Mouse (Mus musculus) fibroblast of lung, adult 2 months (primary cell): ENCODE results near the gene Ube2c.
A peak's percentile ranks its signal among the peaks of the same experiment; 100 is the strongest.

Experiments used
- DNase-seq: peaks from one replicate; pipeline ENCODE4 v3.0.0-alpha.2; 2011; ENCODE audit warnings: low read depth

Ube2c gene

GRCm38 (mm10) chr2:164761971-164762370 is 7.7 kb upstream of the Ube2c start:
- no peak for DNase-seq

DNA sequence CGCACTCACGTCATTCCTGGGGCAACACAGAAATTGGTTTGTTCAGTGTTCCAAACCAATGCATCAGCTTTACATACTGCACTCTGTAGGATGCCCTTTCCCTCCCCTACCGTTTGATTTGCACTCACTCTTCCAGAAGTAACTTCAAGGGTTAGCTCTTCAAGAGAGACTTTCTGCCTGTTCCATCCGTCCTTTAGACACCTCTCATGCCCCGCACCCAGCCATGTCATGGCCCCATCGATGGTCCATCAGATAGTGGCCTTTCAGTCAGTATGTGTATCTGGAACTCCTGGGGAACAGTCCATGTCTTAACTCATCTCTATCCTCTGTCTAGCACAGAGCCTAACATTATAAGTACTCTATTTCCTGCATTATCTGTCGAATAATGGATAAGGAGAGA is 7.1 kb upstream of the Ube2c start:
- no peak for DNase-seq

DNA sequence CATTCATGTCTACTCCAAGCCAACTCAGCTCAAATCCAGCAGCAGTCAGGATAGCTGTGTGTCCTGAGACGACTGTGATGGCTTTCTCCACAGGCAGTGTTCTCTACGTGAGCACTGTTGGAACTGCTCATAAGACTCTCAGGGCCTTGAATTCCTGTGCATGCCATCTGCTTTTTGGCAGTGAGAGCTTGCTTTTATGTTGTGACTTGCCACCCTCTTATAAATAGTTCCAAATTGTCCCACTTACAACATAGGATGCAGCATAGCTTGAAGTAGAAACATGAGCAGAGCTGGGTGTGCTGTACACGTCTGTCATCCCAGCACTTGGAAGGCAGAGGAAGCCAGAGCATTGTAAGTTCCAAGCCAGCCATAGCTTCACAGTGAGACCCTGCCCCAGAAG is 3.9 kb upstream of the Ube2c start:
- DNase-seq, result no peak

DNA sequence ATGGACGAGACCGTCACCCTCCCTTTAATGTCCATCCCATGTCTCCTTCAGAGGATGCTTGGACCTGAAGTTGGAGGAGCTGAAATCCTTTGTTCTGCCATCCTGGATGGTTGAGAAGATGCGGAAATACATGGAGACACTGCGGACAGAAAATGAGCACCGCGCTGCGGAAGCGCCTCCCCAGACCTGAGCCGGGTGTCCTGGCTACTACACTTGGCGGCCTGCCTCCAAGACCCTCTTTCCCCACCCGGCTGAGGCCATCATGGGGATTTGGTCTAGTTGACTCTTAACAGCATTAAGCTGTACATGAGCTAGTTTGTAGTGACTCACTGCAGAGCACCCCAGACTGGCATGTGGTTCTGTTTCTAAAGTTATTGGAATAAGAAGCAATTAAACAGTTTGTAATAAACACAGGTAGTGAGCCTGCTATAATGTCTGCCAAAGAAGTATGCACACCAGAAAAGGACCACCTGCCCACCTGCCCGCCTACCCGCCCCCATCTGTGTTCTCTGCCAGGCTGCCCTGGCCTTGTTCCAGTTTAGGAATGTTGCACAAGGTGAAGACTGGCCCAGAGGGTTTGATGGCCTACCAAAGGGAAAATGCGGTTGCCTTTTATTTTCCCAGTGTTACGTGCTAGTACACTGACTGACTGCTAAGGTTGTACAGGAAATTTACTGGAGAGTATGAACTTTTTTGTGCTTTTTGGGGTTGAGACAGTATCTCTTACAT is 1.7 kb upstream of the Ube2c start:
- DNase-seq, result no peak

DNA sequence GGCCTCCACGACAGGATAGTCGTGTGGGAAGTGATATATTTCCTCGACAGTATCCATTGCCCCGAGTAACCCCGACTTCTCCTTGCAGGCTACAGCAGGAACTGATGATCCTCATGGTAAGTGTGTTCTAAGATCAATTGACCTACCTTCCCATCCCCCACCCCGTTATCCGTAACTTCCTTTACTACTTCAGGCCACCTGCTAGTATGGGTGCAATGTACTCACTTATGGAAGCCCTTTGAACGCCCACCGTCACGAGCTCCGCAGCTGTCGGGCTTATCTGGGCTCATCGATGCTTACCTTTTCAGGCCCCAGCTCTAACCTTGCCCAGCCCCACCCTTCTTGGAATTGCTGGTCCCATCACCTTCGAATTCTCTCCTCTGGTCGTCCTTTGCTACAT is 581 bp downstream of the Ube2c start:
- DNase-seq, result no peak

DNA sequence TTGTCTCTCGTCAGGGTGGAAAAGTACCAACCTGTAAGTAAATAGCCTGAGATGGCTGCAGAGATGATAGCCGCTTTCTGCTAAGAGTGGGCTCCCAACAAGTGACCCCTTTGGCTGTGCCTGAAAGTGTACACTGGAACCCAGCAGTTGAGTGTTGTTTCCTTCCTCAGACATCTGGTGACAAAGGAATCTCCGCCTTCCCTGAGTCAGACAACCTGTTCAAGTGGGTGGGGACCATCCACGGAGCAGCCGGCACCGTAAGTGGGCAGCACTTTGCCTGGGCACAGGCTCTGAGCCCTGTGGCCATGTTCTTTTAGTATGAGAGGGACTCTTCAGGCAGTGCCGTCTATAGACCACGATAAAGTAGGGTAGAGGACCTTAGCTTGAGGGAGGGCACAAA is 1.4 kb downstream of the Ube2c start:
- no peak for DNase-seq

DNA sequence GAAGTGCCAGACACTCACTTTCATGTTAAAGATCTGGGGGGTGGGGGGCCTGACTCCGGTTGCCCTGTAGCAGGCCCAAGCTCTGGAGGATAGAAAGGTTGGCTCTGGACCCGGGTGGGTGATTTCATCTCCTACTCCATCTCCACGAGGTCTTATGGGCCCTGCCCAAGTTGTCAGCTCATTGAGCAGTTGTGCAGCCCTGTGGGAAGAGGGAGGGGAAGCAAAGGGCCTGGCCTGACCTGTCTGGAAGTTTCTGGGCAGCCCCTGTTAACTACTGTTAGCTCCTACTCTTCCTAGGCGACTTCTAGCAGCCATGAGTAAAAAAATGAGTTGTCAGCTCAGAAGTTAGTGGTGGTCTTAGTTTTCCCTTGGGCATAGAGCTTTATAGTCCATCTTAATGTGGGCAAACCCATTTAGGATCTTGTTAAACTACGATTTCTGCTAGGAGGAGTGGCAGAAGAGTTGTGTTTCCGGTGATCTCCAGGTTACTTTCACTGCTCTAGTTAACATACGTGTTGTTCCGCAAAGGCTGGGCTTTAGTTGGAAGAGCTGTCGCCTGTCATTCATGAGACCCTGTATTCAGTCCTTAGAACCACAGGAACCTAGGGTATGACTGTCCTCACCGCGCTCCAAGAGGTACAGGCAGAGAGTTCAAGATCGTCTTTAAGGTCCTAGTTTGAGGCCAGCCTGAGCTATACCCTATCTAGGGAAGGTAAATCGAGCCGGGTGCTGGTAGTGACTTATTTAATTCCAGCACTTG is 3.7 kb downstream of the Ube2c start:
- DNase-seq, result no peak

GRCm38 (mm10) chr2:164773989-164774364 is 4.3 kb downstream of the Ube2c start:
- no peak for DNase-seq

DNA sequence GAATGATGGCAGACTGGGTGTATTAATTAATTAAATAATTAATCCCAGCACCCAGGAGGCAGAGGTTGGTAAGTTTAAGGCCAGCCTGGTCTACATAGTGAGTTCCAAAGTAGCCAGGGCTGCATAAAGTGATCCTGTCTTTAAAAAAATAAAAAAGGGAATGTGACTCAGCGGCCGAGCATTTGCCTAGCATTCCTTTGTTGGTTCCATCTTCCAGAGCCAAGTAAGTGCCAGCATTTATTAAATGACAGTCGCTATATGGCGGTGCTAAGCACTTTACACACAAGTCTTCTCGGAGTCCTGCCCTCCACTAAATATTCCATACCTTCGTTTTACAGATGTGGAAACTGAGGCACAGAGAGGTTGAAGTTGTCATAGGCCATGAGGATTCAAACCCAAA is 6.4 kb downstream of the Ube2c start:
- no peak for DNase-seq

- DNase-seq, result no peak
These were observed 7.1 kb downstream of the Ube2c start for GRCm38 (mm10) chr2:164776801-164777200.

DNA sequence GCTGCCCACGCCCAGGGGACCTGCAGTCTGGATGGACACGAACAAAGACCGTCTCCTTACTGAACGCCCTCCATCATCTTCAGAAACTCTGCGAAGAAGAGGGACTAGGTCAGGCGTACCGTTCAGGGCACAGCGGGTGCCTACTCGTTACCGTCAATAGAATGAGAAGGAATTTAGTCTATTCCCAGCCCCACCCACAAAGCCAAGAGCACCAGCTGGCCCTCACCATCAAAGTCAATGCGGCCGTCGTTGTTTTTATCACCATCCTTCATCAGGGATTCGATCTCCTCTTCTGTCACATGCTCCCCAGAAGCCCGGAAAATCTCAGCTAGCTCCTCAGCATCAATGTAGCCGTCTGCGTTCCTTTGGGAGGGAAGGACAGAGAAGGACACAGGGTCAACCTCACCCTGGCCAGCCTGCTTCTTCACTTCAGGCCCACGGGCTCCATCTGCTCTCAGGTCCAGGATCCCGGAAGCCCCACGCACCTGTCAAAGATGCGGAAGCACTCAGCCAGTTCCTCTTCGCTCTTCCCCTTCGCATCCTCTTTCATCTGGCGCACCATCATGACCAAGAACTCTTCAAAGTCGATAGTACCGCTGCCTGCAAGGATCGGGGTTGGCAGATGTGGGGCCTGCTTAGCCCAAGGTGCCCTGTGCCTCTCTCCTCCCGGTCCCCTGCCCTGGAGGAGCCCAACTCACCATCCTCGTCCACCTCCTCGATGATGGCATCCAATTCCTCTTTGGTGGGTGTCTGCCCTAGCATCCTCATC is 7.7 kb downstream of the Ube2c start:
- no peak for DNase-seq

GRCm38 (mm10) chr2:164778015-164778287 is 8.3 kb downstream of the Ube2c start:
- DNase-seq, result no peak

DNA sequence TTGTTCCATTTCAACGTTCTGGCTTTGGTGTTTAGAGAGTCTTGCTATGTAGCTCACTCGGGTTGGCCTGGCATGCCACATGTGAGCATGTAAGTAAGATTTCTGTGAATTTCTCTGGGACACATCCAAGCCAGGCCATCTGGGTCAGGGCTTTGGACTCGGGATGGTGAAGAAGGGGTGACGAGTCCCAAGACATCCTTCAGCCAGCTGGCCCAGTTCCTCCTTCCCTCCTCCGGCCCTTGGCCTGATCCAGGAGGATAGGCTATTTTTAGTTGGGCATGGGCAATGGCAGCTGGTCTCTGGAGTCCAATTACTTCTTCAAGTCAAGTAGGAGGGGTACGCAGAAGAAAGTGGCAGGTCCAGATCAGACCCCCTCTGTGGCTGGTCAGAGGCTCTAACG is 9.1 kb downstream of the Ube2c start:
- no peak for DNase-seq

GRCm38 (mm10) chr2:164779481-164780086 is 9.9 kb downstream of the Ube2c start, which contains the start of gene Tnnc2:
Gene Tnnc2 (minus strand): TSS chr2:164779967.
- DNase-seq, result no peak

DNA sequence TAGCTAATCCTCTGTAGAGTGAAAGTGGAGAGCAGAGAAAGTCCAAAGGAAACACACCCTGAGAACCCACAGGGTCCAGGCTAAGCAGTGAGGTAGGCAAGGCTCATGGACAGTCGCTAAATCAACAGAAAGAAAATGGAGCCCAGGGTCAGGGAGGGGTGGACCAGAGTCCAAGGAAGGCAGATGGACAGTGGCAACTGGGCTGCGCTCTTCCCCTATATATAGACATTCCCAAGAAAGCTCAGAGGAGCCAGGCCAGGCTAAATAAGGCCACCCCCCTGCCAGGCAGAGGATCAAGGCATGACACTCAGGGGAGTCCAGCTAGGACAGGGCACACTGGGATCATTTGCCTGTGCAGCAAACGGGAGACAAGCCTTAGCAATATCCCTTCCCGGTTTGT is 12.2 kb downstream of the Ube2c start:
- no peak for DNase-seq

DNA sequence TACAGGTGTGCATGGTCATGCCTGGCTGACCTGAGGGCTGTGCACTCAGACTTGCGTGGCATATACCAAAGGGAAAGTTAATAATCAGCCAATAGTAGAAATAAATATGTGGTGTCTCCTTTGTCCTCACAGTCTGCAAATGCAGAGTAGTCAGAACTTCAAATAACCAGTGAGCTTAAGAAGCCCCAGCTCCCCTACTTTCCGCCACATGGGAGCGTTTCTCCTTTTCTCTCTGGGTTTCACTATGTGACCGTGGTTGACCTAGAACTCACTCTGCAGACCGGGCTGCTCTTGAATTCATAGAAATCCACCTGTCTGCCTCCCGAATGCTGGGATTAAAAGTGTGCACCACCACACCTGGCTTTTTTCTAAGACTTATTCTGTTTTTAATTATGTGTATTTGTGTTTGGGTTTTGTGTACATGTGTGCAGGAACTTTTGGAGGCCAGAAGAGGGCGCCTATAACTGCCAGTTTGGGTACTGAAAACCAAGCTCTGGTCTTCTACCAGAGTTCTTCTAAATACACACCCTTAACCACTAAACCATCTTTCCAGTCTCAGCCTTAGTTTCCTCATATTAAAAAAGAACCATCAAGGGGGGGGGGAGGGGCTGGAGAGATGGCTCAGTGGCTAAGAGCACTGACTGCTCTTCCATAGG is 14.4 kb downstream of the Ube2c start:
- DNase-seq, result no peak

GRCm38 (mm10) chr2:164784869-164785420 is 15.2 kb downstream of the Ube2c start:
- DNase-seq, result peak; percentile 43

- DNase-seq, result peak; percentile 84
These were observed 16.0 kb downstream of the Ube2c start, which contains the start of gene Snx21 for GRCm38 (mm10) chr2:164785481-164786387. Gene Snx21 (plus strand): TSS chr2:164785823.

DNA sequence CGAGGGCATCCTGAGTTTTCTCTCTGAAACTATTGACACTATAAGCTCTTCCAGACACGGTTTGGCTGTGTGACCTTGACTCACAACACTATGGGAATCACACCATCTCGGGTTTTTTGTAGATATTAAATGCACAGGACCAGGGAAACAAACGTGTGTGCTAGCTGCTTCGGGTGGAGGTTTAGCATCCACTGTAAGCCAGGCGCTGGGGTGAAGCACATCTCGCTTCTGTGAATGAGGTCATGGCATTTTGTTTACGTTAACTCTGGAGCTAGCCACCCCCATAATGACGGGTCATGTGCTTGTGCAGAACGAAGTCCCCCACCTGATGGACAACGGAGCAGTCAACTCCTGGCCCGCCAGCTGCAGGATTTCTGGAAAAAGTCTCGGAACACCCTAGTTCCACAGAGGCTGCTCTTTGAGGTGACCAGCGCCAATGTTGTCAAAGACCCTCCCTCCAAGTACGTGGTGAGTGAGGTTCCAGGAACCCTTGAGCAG is 16.7 kb downstream of the Ube2c start:
- no peak for DNase-seq

- DNase-seq, result no peak
These were observed 17.3 kb downstream of the Ube2c start for GRCm38 (mm10) chr2:164787032-164787431.

- no peak for DNase-seq
These were observed 18.1 kb downstream of the Ube2c start for GRCm38 (mm10) chr2:164787779-164788178.
